Mouse (Mus musculus): ENCODE measurements at regions not wholly inside any gene's neighbourhood (a gene's known extent, or its start where the extent isn't known, plus 50 kb on each side); places are given as distances from the start of the nearest gene placed in this dataset.
A peak's percentile ranks its signal among the peaks of the same experiment; 100 is the strongest.
"Not testable (repeated sequence)": the region's sequence is repeated elsewhere in the genome, so short reads cannot be mapped to it uniquely, and the experiment has no call there.

DNA sequence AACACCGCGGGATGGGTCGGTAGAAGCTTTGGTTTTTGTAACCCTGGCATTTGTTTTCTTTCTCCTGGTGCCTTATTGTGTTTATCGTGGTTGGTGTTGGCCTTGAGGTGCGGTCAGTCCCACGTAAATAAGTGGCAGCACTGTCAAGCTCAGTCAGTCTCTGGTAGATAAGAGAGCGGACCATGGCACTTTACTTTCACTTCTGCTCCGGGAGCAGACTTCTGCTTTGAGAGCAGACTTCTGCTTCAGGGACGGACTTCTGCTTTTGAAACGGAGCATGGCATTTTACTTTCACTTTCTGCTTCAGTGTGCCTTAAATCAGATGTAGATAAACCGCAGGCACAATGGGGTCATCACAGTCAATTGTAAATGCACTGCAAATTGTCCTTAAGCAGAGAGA, 54.3 kb upstream of the Ccdc66 start:
- not testable (repeated sequence) for DNase-seq (ENCODE audit: low spot score)

DNA sequence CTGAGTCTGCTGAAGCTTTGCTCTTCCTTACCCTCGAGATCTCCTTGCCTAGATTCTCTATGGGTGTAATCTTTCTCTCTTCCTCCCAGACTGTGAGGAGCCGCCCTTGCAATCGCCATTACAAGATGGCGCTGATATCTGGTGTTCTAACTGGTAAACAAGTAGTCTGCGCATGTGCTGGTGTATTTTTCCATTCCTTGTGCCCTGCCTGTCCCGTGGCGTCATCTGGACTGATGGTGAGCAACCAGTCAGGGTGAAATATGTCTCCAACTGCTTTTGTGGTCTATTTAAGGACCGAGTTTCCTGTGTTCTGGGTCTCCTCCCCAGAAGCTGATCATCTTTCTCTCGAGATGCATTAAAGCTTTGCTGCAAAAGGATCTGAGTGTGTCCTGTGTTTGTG, 53.7 kb upstream of the Ccdc66 start:
- not testable (repeated sequence) for DNase-seq (ENCODE audit: low spot score)

GRCm38 (mm10) chr14:27560434-27560833, 52.2 kb upstream of the Ccdc66 start:
- peak; percentile 7 for DNase-seq (ENCODE audit: low spot score)

- no peak for DNase-seq (ENCODE audit: low spot score)
Measured at GRCm38 (mm10) chr14:27558794-27559491, 50.7 kb upstream of the Ccdc66 start.
